Mouse (Mus musculus) liver, adult 2 months (tissue): ENCODE measurements around the gene Tsn.

ENCODE experiments used
- CTCF ChIP-seq: fragments of 200-500 bp; IDR thresholded peaks from 2 replicates; pipeline ENCODE4 v1.5.1; 2011; ENCODE audit warnings: low read depth, low read length, control low read depth
- POLR2A ChIP-seq: fragments of 200-500 bp; IDR thresholded peaks from 2 replicates; pipeline ENCODE4 v1.6.1; 2011; ENCODE audit warnings: low read length, control low read depth; ENCODE audit not compliant: insufficient read depth; ENCODE audit errors: extremely low read depth

GRCm38 (mm10) chr1:118292291-118292690 is 19.2 kb downstream of the Tsn start:
- TF ChIP-seq CTCF (no peak), POLR2A (no peak)
